Mouse (Mus musculus): ENCODE results near the gene Gm4869.

DNA sequence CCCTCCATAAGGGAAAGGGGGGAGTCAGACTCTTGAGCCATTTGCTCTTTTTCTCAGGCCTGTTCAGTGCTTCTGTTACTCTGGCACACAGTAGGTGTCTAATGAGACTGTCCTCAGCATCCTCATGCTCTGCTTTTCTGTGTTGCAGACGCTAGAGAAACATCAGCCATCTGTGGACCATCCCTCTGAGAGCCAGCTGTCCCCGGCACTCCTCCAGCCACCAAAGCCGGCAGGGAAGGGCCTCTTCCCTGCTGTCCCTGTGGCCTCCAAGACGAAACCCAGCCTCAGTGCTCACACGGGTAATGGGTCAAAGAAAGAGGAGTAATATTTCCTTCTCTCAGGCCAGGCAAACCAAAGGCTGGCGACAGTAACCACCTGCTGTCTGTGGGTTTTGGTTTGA lies 45.7 kb downstream of the Gm4869 start:
- no peak for TF ChIP-seq TCF12 (IDR thresholded peaks at IDR 0.05; ENCODE audit: insufficient read depth, poor library complexity, severe bottlenecking)
- no peak for TF ChIP-seq E2F4 (IDR thresholded peaks at IDR 0.05; ENCODE audit: insufficient read depth)
- TF ChIP-seq POLR2A (IDR thresholded peaks at IDR 0.05; ENCODE audit: insufficient read length, low read depth), result no peak
- TF ChIP-seq CEBPB (IDR thresholded peaks at IDR 0.05; ENCODE audit: insufficient read depth, poor library complexity, severe bottlenecking), result no peak
- TF ChIP-seq MYOG (IDR thresholded peaks at IDR 0.05; ENCODE audit: control insufficient read depth in 1 of 3, insufficient read depth in 1 of 3, insufficient read length in 2 of 3, low read depth in 2 of 3), result peak in 2 of 3 experiments; percentile 27 to 68
- TF ChIP-seq USF1 (IDR thresholded peaks at IDR 0.05; ENCODE audit: low read depth), result no peak
- TF ChIP-seq SRF (IDR thresholded peaks at IDR 0.05; ENCODE audit: control insufficient read depth, insufficient read length, low read depth), result no peak
- no peak for TF ChIP-seq MAX (IDR thresholded peaks at IDR 0.05; ENCODE audit: low read depth)
- TF ChIP-seq TCF3 (IDR thresholded peaks at IDR 0.05; ENCODE audit: insufficient read length, low read depth), result no peak
- peak in 1 of 3 experiments; percentile 8 for TF ChIP-seq MYOD1 (IDR thresholded peaks at IDR 0.05; ENCODE audit: control insufficient read depth in 1 of 3, insufficient read length in 2 of 3, low read depth in 2 of 3)
- TF ChIP-seq POLR2AphosphoS2 (IDR thresholded peaks at IDR 0.05; ENCODE audit: insufficient read length, low read depth), result no peak
- TF ChIP-seq REST (IDR thresholded peaks at IDR 0.05; ENCODE audit: insufficient read depth, insufficient read length), result no peak
